Mouse (Mus musculus) spleen, adult 2 months (tissue): ENCODE results near the gene Pcdh9.

Experiments used
- CTCF ChIP-seq: fragments of 200-500 bp; IDR thresholded peaks from 2 replicates; pipeline ENCODE4 v1.5.1; 2011; ENCODE audit warnings: mild to moderate bottlenecking, inconsistent platforms; ENCODE audit not compliant: insufficient read depth, insufficient read length, insufficient replicate concordance; ENCODE audit errors: extremely low read depth
- POLR2A ChIP-seq: fragments of 200-500 bp; IDR thresholded peaks from 2 replicates; pipeline ENCODE4 v1.6.1; 2011; ENCODE audit warnings: low read depth, low read length, inconsistent platforms

- no peak for TF ChIP-seq POLR2A
- TF ChIP-seq CTCF, result no peak
Measured at GRCm38 (mm10) chr14:93890519-93891370, at the start of gene Pcdh9.
